Mouse (Mus musculus) olfactory bulb, adult 2 months (tissue): ENCODE data around the gene Nono.

Experiments used
- CTCF ChIP-seq: fragments of 200-500 bp; IDR thresholded peaks from 2 replicates; pipeline ENCODE4 v1.5.1; 2012; ENCODE audit warnings: low read depth, mild to moderate bottlenecking, low read length, moderate library complexity; ENCODE audit not compliant: insufficient read depth
- POLR2A ChIP-seq: fragments of 200-500 bp; IDR thresholded peaks from 2 replicates; pipeline ENCODE4 v1.6.1; 2012; ENCODE audit warnings: mild to moderate bottlenecking, low read depth, low read length, moderate library complexity; ENCODE audit not compliant: insufficient read depth

- TF ChIP-seq POLR2A = no peak
- TF ChIP-seq CTCF = no peak
Measured at GRCm38 (mm10) chrX:101420700-101421095, 8.4 kb upstream of the Nono start, which contains the start of gene Zmym3.
